Mouse (Mus musculus): ENCODE results near the gene 6330409D20Rik. TPM values are rescaled to one million over a fixed set of nuclear protein-coding genes. Genes with fewer than 3 reads are reported as not detected.

6330409D20Rik gene
- polyA plus RNA-seq, 1 experiment from 2014 or later = 3.8 TPM

DNA sequence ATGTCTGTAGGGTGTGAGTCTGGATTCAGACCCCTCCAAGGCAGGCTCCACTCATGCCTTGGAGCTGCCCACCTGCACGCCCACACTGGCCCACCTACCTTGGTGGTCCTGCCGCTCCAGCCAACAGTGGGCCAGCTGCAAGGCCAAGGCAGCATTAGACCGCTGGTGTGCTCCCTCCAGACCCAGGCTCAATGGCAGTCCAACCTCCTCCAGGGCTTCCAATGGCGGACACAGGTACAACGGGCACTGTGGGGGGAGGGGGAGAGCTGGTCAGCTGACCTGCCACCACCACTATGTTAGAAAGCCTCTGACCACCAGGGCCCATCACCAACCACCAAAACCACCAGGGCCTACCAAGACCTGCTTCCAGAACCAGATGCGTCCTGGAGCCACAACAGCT, 54.2 kb downstream of the 6330409D20Rik start:
- Histone ChIP-seq H3K36me3 (replicated peaks; ENCODE audit: control insufficient read depth, insufficient read depth) (peaks cover 62% of the 10 kb centered on the region), H3K4me1 (replicated peaks; ENCODE audit: control insufficient read depth, insufficient read depth, low read length) (no peaks in the 10 kb centered on the region), H3K4me3 (replicated peaks; ENCODE audit: low read length) (no peak overlapping the region), H3K9me3 (ENCODE audit: control insufficient read depth, low read length) (no peaks in the 10 kb centered on the region), H3K9ac (no peak overlapping the region), H3K27ac (no peak overlapping the region), H3K4me2 (replicated peaks) (no peak overlapping the region), H3K27me3 (ENCODE audit: control insufficient read depth, insufficient read depth, low read length) (no peaks in the 10 kb centered on the region)
- WGBS = 95% methylated on average over 6 of the region's 6 CpGs
- ATAC-seq (ENCODE audit: low FRiP score) (no peak), DNase-seq (ENCODE audit: low spot score) (no peak)

DNA sequence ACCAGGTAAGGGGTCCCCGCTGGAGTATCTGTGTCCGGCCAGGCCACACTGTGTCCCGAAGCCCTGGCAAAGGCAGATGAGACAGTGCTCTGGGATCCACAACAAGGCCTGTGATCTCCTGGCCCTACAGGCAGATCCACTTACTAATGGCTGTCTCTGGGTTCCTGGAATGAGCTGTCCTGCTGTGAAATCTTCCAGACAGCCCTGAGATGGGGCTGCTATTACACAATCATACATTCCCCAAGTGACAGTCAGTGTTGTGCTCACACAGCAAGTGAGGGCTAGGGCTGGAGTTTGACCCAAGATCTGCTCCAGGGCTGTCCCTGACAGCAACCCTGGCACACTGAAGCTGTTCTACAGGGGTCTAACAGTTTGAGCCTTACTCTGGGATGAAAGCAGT, 55.0 kb downstream of the 6330409D20Rik start:
- Histone ChIP-seq H3K4me1 (replicated peaks; ENCODE audit: control insufficient read depth, insufficient read depth, low read length) (no peaks in the 10 kb centered on the region), H3K27me3 (ENCODE audit: control insufficient read depth, insufficient read depth, low read length) (no peaks in the 10 kb centered on the region), H3K27ac (no peak overlapping the region), H3K9ac (no peak overlapping the region), H3K9me3 (ENCODE audit: control insufficient read depth, low read length) (no peaks in the 10 kb centered on the region), H3K4me2 (replicated peaks) (no peak overlapping the region), H3K36me3 (replicated peaks; ENCODE audit: control insufficient read depth, insufficient read depth) (peaks cover 62% of the 10 kb centered on the region), H3K4me3 (replicated peaks; ENCODE audit: low read length) (no peak overlapping the region)
- ATAC-seq (ENCODE audit: low FRiP score) (no peak), DNase-seq (ENCODE audit: low spot score) (no peak)
- WGBS = 99% methylated on average over 3 of the region's 3 CpGs

DNA sequence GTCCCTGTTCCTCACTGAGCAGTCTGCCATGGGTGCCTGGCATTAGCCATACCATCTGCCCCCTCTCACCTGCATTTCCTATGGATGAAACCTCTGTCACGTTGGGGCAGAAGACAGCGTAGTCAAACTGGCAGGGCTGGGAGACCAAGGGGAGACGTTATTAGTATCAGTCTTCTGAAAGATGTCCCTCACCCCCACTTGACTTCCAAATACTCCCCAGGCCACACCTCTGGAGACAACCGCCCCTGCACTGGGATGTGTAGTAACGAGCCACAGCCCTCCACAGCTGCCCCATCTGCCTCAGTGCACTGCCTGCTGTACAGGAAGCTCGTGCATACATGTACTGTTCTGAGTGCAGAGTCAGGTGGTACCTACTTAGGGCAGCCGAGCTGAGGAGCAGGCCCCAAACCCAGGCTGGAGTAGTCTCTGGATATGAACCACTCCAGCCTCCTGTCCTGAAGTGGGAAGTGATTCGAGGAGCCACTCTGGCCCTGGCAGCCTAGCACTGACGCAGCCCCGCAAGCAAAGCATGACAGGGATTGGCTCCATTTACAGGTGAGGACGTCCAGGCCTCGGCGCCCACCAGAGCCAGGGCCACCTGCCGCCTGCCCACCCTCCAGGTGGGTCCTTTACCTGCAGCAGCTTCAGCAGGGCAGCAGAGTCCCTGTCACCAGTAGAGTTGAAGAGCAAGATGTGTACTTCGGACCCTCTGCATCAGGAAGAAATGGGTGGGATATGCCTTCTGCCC, 56.0 kb downstream of the 6330409D20Rik start:
- no peak for ATAC-seq (ENCODE audit: low FRiP score)
- Histone ChIP-seq H3K27ac (no peak overlapping the region), H3K4me1 (replicated peaks; ENCODE audit: control insufficient read depth, insufficient read depth, low read length) (no peaks in the 10 kb centered on the region), H3K4me2 (replicated peaks) (no peak overlapping the region), H3K9ac (no peak overlapping the region), H3K27me3 (ENCODE audit: control insufficient read depth, insufficient read depth, low read length) (no peaks in the 10 kb centered on the region), H3K36me3 (replicated peaks; ENCODE audit: control insufficient read depth, insufficient read depth) (peaks cover 62% of the 10 kb centered on the region), H3K9me3 (ENCODE audit: control insufficient read depth, low read length) (no peaks in the 10 kb centered on the region), H3K4me3 (replicated peaks; ENCODE audit: low read length) (no peak overlapping the region)
- DNase-seq (ENCODE audit: low spot score) = no peak
- 92% methylated on average over 15 of the region's 15 CpGs for WGBS

GRCm38 (mm10) chr2:32683701-32684100, 57.1 kb downstream of the 6330409D20Rik start:
- DNase-seq (ENCODE audit: low spot score) (no peak), ATAC-seq (ENCODE audit: low FRiP score) (no peak)
- Histone ChIP-seq H3K4me2 (replicated peaks) (no peak overlapping the region), H3K9me3 (ENCODE audit: control insufficient read depth, low read length) (no peaks in the 10 kb centered on the region), H3K36me3 (replicated peaks; ENCODE audit: control insufficient read depth, insufficient read depth) (peaks cover 62% of the 10 kb centered on the region), H3K9ac (no peak overlapping the region), H3K4me3 (replicated peaks; ENCODE audit: low read length) (no peak overlapping the region), H3K27me3 (ENCODE audit: control insufficient read depth, insufficient read depth, low read length) (no peaks in the 10 kb centered on the region), H3K4me1 (replicated peaks; ENCODE audit: control insufficient read depth, insufficient read depth, low read length) (no peaks in the 10 kb centered on the region), H3K27ac (no peak overlapping the region)
- WGBS = 92% methylated on average over 10 of the region's 10 CpGs

- no peak overlapping the region for H3K4me2 ChIP-seq (replicated peaks)
- no peaks in the 10 kb centered on the region for H3K27me3 ChIP-seq (ENCODE audit: control insufficient read depth, insufficient read depth, low read length)
- WGBS = 76% methylated on average over 14 of the region's 14 CpGs
- H3K9ac ChIP-seq = no peak overlapping the region
- DNase-seq (ENCODE audit: low spot score) (no peak), ATAC-seq (ENCODE audit: low FRiP score) (no peak)
- no peaks in the 10 kb centered on the region for H3K4me1 ChIP-seq (replicated peaks; ENCODE audit: control insufficient read depth, insufficient read depth, low read length)
- peaks cover 61% of the 10 kb centered on the region for H3K36me3 ChIP-seq (replicated peaks; ENCODE audit: control insufficient read depth, insufficient read depth)
- no peak overlapping the region for H3K4me3 ChIP-seq (replicated peaks; ENCODE audit: low read length)
- no peak overlapping the region for H3K27ac ChIP-seq
- no peaks in the 10 kb centered on the region for H3K9me3 ChIP-seq (ENCODE audit: control insufficient read depth, low read length)
Observed at GRCm38 (mm10) chr2:32682721-32683417, 57.9 kb downstream of the 6330409D20Rik start.

MicroRNAs within 50 kb of the gene (microRNA counts, 519-probe panel; counts per million panel counts)
- microRNA mmu-miR-2861 = not detected

Small RNAs within 50 kb of the gene (microRNA-seq; reads per million reads assigned to microRNA genes)
- not detected for gene Mir2861
- gene Mir3960 = not detected
- gene Mir8093 = 0.48 reads per million

Other genes with a start within 250 kb of the 6330409D20Rik start
- gene Fam102a, start 205.7 kb downstream of the 6330409D20Rik start, polyA plus RNA-seq (2014; fragmentation: Nextera tagmentation; extraction: Ambion mirVana) = 7.8 and 8.3 TPM in 2 replicates
- 132 and 141 TPM in 2 replicates for gene Dpm2, start 170.2 kb downstream of the 6330409D20Rik start, polyA plus RNA-seq (2014; fragmentation: Nextera tagmentation; extraction: Ambion mirVana)
- 11.6 and 12.6 TPM in 2 replicates for gene Pip5kl1, start 166.2 kb downstream of the 6330409D20Rik start, polyA plus RNA-seq (2014; fragmentation: Nextera tagmentation; extraction: Ambion mirVana)
- gene 9430097D07Rik, start 165.3 kb downstream of the 6330409D20Rik start, polyA plus RNA-seq (2014; fragmentation: Nextera tagmentation; extraction: Ambion mirVana) = 0.48 and 0.81 TPM in 2 replicates
- 32.3 and 36.8 TPM in 2 replicates for gene St6galnac4, start 153.9 kb downstream of the 6330409D20Rik start, polyA plus RNA-seq (2014; fragmentation: Nextera tagmentation; extraction: Ambion mirVana)
- 8.5 and 9.3 TPM in 2 replicates for gene St6galnac6, start 141.3 kb downstream of the 6330409D20Rik start, polyA plus RNA-seq (2014; fragmentation: Nextera tagmentation; extraction: Ambion mirVana)
- gene Ak1, start 119.3 kb downstream of the 6330409D20Rik start, polyA plus RNA-seq (2014; fragmentation: Nextera tagmentation; extraction: Ambion mirVana) = 78.1 and 82.0 TPM in 2 replicates
- 28.1 and 30.5 TPM in 2 replicates for gene Eng, start 94.4 kb downstream of the 6330409D20Rik start, polyA plus RNA-seq (2014; fragmentation: Nextera tagmentation; extraction: Ambion mirVana)
- gene Fpgs, start 36.9 kb downstream of the 6330409D20Rik start, polyA plus RNA-seq (2014; fragmentation: Nextera tagmentation; extraction: Ambion mirVana) = 14.8 and 16.3 TPM in 2 replicates
- gene Cdk9, start 27.9 kb downstream of the 6330409D20Rik start, polyA plus RNA-seq (2014; fragmentation: Nextera tagmentation; extraction: Ambion mirVana) = 59.7 and 61.6 TPM in 2 replicates
- gene Sh2d3c, start 20.0 kb downstream of the 6330409D20Rik start, polyA plus RNA-seq (2014; fragmentation: Nextera tagmentation; extraction: Ambion mirVana) = 43.5 and 47.9 TPM in 2 replicates
- 49.8 and 53.1 TPM in 2 replicates for gene Tor2a, start 16.2 kb upstream of the 6330409D20Rik start, polyA plus RNA-seq (2014; fragmentation: Nextera tagmentation; extraction: Ambion mirVana)
- gene Ttc16, start 34.6 kb upstream of the 6330409D20Rik start, polyA plus RNA-seq (2014; fragmentation: Nextera tagmentation; extraction: Ambion mirVana) = 0.52 and 0.74 TPM in 2 replicates
- 4.3 and 5.1 TPM in 2 replicates for gene Ptrh1, start 34.8 kb upstream of the 6330409D20Rik start, polyA plus RNA-seq (2014; fragmentation: Nextera tagmentation; extraction: Ambion mirVana)
- 0.42 and 1.2 TPM in 2 replicates for gene Cfap157, start 43.4 kb upstream of the 6330409D20Rik start, polyA plus RNA-seq (2014; fragmentation: Nextera tagmentation; extraction: Ambion mirVana)
- 275 and 317 TPM in 2 replicates for gene Stxbp1, start 106.2 kb upstream of the 6330409D20Rik start, polyA plus RNA-seq (2014; fragmentation: Nextera tagmentation; extraction: Ambion mirVana)
- gene Fam129b, start 135.1 kb upstream of the 6330409D20Rik start, polyA plus RNA-seq (2014; fragmentation: Nextera tagmentation; extraction: Ambion mirVana) = 16.8 and 19.4 TPM in 2 replicates
- gene Rpl12, start 220.5 kb upstream of the 6330409D20Rik start, polyA plus RNA-seq (2014; fragmentation: Nextera tagmentation; extraction: Ambion mirVana) = 106 and 113 TPM in 2 replicates
- 20.2 and 22.4 TPM in 2 replicates for gene Lrsam1, start 220.6 kb upstream of the 6330409D20Rik start, polyA plus RNA-seq (2014; fragmentation: Nextera tagmentation; extraction: Ambion mirVana)
- gene Slc2a8, start 241.1 kb upstream of the 6330409D20Rik start, polyA plus RNA-seq (2014; fragmentation: Nextera tagmentation; extraction: Ambion mirVana) = 16.3 and 17.4 TPM in 2 replicates

Data from hindbrain, embryonic 14.5 days (tissue).